Mouse (Mus musculus) right cerebral cortex, postnatal 25 days (tissue): Measurements from ENCODE around the gene Dock3.
A peak's percentile ranks its signal among the peaks of the same experiment; 100 is the strongest.
"Not testable (repeated sequence)": the region's sequence is repeated elsewhere in the genome, so short reads cannot be mapped to it uniquely, and the experiment has no call there.

Experiments used
- DNase-seq: peaks from one replicate; pipeline ENCODE4 v3.0.0; 2022

Dock3 gene

GRCm38 (mm10) chr9:107254925-107255324, 23.2 kb upstream of the Dock3 start:
- no peak for DNase-seq

- DNase-seq: peak; percentile 85
Observed at GRCm38 (mm10) chr9:107254476-107254875, 22.8 kb upstream of the Dock3 start.

GRCm38 (mm10) chr9:107252164-107252563, 20.5 kb upstream of the Dock3 start:
- peak; percentile 73 for DNase-seq

GRCm38 (mm10) chr9:107250416-107251337, 19.0 kb upstream of the Dock3 start:
- peak; percentile 63 for DNase-seq

GRCm38 (mm10) chr9:107249154-107249553, 17.4 kb upstream of the Dock3 start:
- peak; percentile 58 for DNase-seq

GRCm38 (mm10) chr9:107246170-107246569, 14.5 kb upstream of the Dock3 start:
- DNase-seq: no peak

GRCm38 (mm10) chr9:107245311-107245710, 13.6 kb upstream of the Dock3 start:
- DNase-seq: no peak

GRCm38 (mm10) chr9:107236151-107236550, 4.4 kb upstream of the Dock3 start:
- no peak for DNase-seq

- no peak for DNase-seq
Observed at GRCm38 (mm10) chr9:107235261-107235660, 3.6 kb upstream of the Dock3 start.

GRCm38 (mm10) chr9:107232140-107232539, 431 bp upstream of the Dock3 start:
- peak; percentile 38 for DNase-seq

- DNase-seq: peak; percentile 69
Observed at GRCm38 (mm10) chr9:107230991-107231538, 644 bp downstream of the Dock3 start.

- no peak for DNase-seq
Observed at GRCm38 (mm10) chr9:107224597-107224996, 7.1 kb downstream of the Dock3 start.

GRCm38 (mm10) chr9:107174831-107175230, 56.9 kb downstream of the Dock3 start:
- not testable (repeated sequence) for DNase-seq

- no peak for DNase-seq
Observed at GRCm38 (mm10) chr9:107165792-107166191, 65.9 kb downstream of the Dock3 start.

- no peak for DNase-seq
Observed at GRCm38 (mm10) chr9:107164825-107165224, 66.9 kb downstream of the Dock3 start.

GRCm38 (mm10) chr9:107156388-107156787, 75.3 kb downstream of the Dock3 start:
- not testable (repeated sequence) for DNase-seq

- no peak for DNase-seq
Observed at GRCm38 (mm10) chr9:107112791-107113190, 118.9 kb downstream of the Dock3 start.

GRCm38 (mm10) chr9:107112056-107112455, 119.7 kb downstream of the Dock3 start:
- no peak for DNase-seq

GRCm38 (mm10) chr9:107099487-107099886, 132.2 kb downstream of the Dock3 start:
- no peak for DNase-seq

- not testable (repeated sequence) for DNase-seq
Observed at GRCm38 (mm10) chr9:107089451-107089850, 142.3 kb downstream of the Dock3 start.

- DNase-seq: peak; percentile 43
Observed at GRCm38 (mm10) chr9:107087531-107087930, 144.2 kb downstream of the Dock3 start.

- DNase-seq: no peak
Observed at GRCm38 (mm10) chr9:107037947-107038346, 193.8 kb downstream of the Dock3 start.

GRCm38 (mm10) chr9:107027586-107027985, 204.1 kb downstream of the Dock3 start:
- no peak for DNase-seq

GRCm38 (mm10) chr9:107009841-107010240, 221.9 kb downstream of the Dock3 start:
- DNase-seq: no peak
